Mouse (Mus musculus) gastrocnemius, postnatal 14 days (tissue): Measurements from ENCODE around the gene Trim28. TPM values are rescaled to one million over a fixed set of nuclear protein-coding genes. Genes with fewer than 3 reads are reported as not detected.

ENCODE experiments used
- DNase-seq: peaks from one replicate; pipeline ENCODE4 v3.0.0; 2021; ENCODE audit warnings: mixed read lengths
- intact Hi-C: fragments of 180-260 bp; cut with DNase I; formaldehyde crosslinking; loops from one replicate; pipeline ENCODE4 v1.15.1; 2025; ENCODE audit warnings: low total_unique reads
- total RNA-seq, 2 experiments: library from RNA; stranded (reverse); gene quantifications; 2 replicates each; pipeline ENCODE4 v1.2.3; 2021

The Trim28 gene
- total RNA-seq, 2 experiments from 2014 or later, result 67.0 to 85.9 TPM

DNA sequence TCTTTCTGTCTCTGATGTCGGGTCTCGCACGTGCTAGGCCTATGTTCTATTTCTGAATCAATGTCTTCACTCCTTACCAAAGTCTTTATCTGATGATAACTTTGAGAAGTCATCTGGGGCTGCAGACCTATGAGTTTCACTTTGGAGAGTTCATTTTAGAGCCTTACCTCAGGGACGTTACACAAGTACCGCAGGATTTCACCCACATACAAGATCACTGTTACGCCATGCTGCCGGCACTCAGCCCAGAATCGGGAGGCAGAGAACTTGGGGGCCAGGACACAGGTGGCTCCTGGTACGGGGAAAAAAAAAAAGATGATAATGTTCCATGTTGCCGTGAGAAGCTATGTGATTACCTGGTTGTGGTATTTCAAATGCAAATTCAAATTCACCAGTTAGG lies 5.8 kb upstream of the Trim28 start:
- no peak for DNase-seq
- intact Hi-C loops, result loop anchor here (10.0 kb wide), 1 partner anchor 78 kb away; no protein-coding TSS in a partner anchor

DNA sequence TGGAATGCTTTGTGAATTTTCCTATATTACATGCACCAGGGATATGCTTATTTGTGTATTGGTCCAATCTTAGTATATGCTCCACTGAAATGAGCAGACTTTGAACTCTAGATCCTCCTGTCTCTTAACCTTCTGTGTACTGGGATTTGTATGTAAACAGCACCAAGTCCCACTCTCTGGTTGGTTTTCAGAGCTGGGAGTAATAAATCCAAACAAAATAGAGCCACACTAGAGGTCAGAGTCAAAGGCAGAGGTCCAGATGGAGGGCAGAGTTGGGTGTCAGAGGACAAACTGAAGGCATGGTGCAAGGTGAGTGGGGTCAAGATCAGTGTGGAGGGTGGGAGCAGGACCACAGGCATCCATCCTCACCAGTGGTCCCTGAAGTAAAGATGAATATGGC lies 3.1 kb upstream of the Trim28 start:
- DNase-seq, result no peak
- intact Hi-C loops, result loop anchor here (10.0 kb wide), 1 partner anchor 81 kb away; no protein-coding TSS in a partner anchor

DNA sequence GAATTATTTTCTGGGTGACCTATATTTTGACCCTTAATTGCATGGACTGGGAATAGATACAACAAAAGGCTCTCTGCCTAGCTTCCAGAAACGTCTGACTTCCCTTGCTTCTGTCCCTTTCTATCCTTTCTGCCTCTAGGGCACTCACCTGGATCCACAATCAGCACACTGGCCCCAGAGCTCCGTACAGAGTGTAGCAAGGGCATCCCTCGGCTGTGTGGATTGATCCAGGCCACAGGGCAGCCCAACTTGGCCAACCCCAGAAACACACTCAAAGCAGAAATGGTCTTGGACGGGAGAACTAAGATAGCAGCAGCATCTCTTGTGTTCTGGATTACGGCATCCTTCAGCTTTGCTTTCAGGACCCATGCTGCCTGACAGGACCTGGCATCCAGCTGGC lies 1.7 kb upstream of the Trim28 start:
- intact Hi-C loops, result loop anchor here (10.0 kb wide), 1 partner anchor 82 kb away; no protein-coding TSS in a partner anchor
- DNase-seq, result no peak

- DNase-seq, result no peak
- intact Hi-C loops, result loop anchor here (10.0 kb wide), 1 partner anchor 83 kb away; no protein-coding TSS in a partner anchor
Measured at GRCm38 (mm10) chr7:12998053-12998452, 861 bp upstream of the Trim28 start, which contains the start of gene Slc27a5. TSS of gene Slc27a5 (minus strand) at chr7:12998192.

DNA sequence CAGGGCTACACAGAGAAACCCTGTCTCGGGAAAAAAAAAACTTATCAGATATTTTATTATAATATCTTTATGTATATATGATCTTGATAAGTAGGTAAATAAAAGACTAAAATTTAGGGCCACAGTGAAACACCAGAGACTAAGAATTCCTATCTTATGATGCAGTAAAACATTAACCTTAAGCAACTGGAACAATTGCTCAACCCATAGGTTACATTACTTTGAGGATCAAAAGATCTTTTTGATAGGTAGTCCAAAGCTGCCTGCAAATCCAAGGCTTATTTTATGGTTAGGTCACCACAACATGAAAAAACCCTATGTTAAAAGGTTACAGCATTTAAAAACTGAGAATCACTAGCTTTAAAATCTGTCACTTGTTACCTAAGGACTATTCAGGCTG lies 2.7 kb downstream of the Trim28 start:
- intact Hi-C loops, result no loop called here
- no peak for DNase-seq

DNA sequence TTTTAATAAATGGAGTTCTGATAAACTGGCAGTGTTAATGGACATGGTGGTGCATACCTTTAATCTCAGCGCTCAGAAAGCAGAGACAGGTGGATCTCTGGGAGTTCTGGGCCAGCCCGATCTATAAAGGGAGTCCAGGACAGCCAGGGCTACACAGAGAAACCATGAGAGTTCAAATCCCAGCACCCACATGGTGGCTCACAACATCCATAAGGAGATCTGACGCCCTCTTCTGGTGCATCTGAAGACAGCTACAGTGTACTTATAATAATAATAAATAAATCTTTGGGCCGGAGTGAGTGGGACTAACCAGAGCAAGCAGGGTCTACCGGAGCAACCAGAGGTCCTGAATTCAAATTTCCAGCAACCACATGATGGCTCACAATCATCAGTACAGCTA lies 4.5 kb downstream of the Trim28 start:
- intact Hi-C loops, result no loop called here

DNA sequence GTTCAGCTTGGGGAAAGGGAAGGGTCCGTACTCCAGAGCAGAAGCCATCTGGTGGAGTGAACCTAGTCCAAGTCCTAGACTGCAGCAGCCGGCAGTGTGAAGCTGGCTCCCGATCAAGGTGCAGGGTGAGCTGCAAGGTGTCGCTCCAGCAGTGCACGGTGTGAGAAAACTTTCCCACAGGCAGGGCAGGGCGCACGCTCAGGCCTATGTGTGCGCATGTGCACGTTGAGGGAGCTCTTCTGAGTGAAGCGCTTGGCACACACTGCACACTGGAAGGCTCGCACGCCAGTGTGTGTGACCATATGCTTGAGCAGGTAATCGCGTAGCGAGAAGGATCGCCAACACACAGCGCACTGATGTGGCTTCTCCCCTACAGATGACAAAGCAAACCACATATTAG lies 7.1 kb downstream of the Trim28 start:
- DNase-seq, result no peak
- intact Hi-C loops, result loop anchor here (5.0 kb wide), 1 partner anchor 41 kb away; no protein-coding TSS in a partner anchor

More for the DNA sequence above, 4.5 kb downstream of the Trim28 start:
- DNase-seq, result no peak

DNA sequence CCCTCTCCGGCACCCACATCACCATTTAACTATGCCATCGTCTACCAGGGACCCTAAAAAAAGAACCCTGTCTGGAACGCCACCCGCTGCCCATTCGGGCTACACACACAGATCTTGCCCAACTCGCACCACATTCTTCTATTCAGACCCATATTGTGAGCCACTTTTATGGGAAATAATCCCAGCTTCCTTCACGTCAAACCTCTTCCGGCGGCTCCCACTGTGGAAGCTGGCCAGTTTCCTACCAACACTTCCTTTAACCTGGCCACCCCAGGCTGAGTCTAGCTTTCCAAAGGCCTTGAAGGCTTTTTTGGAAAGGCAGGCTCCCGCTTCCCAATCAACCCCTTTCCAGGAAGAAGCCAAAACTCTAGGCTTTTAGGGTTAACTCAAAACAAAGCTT lies 7.6 kb downstream of the Trim28 start:
- intact Hi-C loops, result loop anchor here (5.0 kb wide), 1 partner anchor 41 kb away; no protein-coding TSS in a partner anchor
- DNase-seq, result no peak

GRCm38 (mm10) chr7:13007341-13008092 lies 8.6 kb downstream of the Trim28 start:
- DNase-seq, result no peak
- intact Hi-C loops, result loop anchor here (5.0 kb wide), 1 partner anchor 40 kb away; no protein-coding TSS in a partner anchor

- intact Hi-C loops, result loop anchor here (5.0 kb wide), 1 partner anchor 38 kb away; no protein-coding TSS in a partner anchor
- DNase-seq, result peak; percentile 91
Measured at GRCm38 (mm10) chr7:13009143-13010004, 10.5 kb downstream of the Trim28 start.

GRCm38 (mm10) chr7:13010005-13010908 lies 11.3 kb downstream of the Trim28 start, which contains the start of gene Zbtb45:
TSS of gene Zbtb45 (minus strand) at chr7:13010034.
- DNase-seq, result no peak
- intact Hi-C loops, result no loop called here

- intact Hi-C loops, result no loop called here
- DNase-seq, result no peak
Measured at GRCm38 (mm10) chr7:13013671-13014070, 14.8 kb downstream of the Trim28 start.

DNA sequence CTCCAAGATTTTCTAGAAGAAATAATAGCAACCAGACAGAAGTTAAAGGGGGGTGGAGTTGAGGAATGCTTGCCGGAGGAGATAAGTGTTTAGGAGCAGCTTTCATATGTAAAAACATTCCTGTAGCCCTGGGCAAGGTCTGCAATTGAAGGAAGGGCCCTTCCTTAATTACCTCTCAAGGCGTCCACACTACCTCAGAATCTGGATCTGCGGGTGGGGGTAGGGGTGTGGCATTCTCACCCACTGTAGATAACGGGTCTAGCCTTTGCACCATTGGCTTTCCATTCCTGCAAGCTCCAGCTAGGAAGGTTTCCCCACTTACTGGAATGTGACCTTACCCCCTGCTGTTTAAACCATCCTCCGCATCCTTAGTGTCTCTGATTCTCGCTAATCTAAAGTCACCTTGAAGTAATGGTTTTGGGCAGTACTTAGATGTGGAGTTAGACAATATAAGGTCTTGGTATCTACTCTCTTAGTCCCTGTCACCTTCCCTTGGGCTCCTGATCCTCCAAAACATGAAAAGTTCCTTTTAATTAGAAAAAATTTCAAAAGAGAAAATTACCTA lies 15.4 kb downstream of the Trim28 start:
- no peak for DNase-seq
- intact Hi-C loops, result no loop called here

DNA sequence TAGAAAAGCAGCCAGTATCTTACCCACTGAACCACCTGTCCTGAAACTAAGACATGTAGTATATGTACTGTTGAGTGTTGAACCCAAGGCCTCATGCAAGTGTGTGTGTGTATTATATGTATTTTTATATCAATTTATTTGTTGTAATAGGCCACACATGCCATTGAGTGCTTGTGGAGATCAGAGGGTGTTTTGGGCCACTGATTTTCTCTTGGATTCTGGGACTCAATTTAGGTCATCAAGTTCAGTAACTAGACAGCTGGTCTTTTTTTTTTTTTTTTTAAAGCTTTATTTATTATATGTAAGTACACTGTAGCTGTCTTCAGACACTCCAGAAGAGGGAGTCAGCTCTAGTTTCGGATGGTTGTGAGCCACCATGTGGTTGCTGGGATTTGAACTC lies 16.3 kb downstream of the Trim28 start:
- DNase-seq, result no peak
- intact Hi-C loops, result no loop called here

DNA sequence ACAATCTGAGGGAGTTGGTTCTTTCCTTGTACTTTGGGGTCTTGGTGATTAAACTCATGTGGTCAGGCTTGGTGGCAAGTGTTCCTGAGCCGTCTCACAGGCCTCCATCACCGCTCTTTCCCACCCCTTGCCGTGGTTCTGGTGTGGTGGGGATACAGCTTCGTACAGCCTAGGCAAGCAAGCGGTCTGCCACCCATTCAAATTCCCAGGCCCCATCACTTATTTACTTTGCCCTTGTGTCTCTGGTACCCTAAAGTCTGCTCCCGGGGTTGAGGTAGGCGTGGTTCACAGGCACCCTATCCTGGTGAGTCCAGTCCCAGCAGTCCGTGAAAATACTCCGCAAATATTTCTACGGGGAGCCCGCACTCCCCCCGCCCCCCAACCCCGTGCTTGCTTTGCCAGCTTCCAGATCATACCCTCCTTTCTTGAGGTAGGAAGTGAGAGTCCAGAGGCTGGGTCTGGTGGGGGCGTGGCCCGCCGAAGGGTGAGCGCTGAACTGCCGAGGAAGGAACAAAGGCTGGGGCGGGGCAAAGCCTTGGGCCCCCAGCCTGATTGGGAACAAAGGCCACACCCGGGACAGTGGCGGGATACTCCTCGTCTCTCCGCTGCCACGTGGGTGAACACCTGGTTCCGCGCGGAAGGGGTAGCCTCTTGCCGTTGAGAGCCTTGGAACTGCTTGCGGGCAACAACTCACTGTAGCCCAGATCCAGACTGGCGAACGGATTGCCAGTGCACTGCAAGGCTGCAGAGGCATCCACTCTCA lies 24.0 kb downstream of the Trim28 start:
- intact Hi-C loops, result no loop called here
- DNase-seq, result peak; percentile 67

GRCm38 (mm10) chr7:13023928-13024731 lies 25.2 kb downstream of the Trim28 start:
- intact Hi-C loops, result no loop called here
- peak; percentile 92 for DNase-seq

DNA sequence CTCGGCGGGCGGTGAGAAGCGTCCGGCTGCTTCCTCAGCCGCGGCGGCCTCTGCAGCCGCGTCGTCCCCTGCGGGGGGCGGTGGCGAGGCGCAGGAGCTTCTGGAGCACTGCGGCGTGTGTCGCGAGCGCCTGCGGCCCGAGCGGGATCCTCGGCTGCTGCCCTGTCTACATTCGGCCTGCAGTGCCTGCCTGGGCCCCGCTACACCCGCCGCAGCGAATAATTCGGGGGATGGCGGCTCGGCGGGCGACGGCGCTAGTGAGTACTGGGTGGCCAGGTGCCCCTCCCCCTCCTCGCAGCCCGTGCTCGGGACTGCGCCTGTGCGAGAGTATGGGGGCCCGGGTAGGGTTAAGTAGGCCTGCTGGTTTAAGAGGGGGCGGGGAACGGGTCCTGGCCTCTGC lies 25.9 kb downstream of the Trim28 start:
- peak; percentile 76 for DNase-seq
- intact Hi-C loops, result no loop called here
